Mouse (Mus musculus): ENCODE results near the gene Gtf2h4. TPM values are rescaled to one million over a fixed set of nuclear protein-coding genes. Genes with fewer than 3 reads are reported as not detected.

Gtf2h4 gene
- polyA plus RNA-seq, 1 experiment from 2014 or later: 31.9 TPM

DNA sequence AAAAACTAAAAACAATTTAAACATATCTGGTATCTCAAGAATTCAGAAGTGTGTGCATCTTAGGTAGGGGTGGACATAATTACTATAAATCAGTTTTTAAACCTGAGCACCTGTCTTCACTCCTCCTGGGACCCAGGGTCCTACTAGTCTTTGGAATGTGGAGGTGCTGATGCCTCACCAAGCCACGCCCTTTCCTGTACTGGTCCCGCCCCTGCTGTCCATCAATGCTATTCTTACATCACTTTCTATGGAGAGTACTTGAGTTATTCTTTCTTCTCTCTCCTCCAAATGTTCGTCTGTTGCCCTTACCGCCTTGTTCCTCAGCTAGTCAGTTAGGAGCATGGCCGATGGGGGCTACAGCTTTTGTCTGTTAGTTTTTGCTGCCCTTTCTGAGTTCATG, 37.2 kb downstream of the Gtf2h4 start:
- DNase-seq: no peak
- H3K27me3 ChIP-seq: peaks cover 30% of the 10 kb centered on the region
- H3K4me3 ChIP-seq (replicated peaks): no peak overlapping the region
- no peak for ATAC-seq (ENCODE audit: low read depth)
- H3K36me3 ChIP-seq: no peaks in the 10 kb centered on the region
- WGBS (ENCODE audit: insufficient replicate concordance): 28% methylated on average over 5 of the region's 5 CpGs
- H3K4me1 ChIP-seq (replicated peaks): 0 out of 2 replicates have a peak, but pooled peaks cover 3% of the 10 kb centered on the region
- no peaks in the 10 kb centered on the region for H3K9me3 ChIP-seq (replicated peaks)
- no peak overlapping the region for H3K9ac ChIP-seq
- H3K27ac ChIP-seq: no peak overlapping the region
- no peak overlapping the region for H3K4me2 ChIP-seq

DNA sequence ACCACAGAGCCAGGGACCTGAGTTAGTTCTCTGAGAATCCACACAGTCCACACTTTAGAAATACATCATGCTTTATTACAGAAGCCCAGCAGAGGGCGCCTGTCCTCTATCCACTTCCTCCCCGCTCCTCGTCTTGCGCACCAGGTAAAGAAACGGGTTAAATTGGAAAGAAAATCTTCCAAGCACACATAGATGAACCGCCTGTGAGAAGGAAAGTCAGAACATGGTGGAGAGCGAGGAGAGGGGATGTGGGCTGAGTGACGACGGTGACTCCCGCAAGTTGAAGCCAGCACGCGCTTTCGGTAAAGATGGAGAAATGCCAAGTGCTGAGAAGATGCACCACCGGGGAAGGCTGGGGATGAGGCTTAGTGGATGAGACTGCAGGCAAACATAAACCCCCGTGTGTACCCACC, 37.8 kb downstream of the Gtf2h4 start:
- ATAC-seq (ENCODE audit: low read depth): no peak

DNA sequence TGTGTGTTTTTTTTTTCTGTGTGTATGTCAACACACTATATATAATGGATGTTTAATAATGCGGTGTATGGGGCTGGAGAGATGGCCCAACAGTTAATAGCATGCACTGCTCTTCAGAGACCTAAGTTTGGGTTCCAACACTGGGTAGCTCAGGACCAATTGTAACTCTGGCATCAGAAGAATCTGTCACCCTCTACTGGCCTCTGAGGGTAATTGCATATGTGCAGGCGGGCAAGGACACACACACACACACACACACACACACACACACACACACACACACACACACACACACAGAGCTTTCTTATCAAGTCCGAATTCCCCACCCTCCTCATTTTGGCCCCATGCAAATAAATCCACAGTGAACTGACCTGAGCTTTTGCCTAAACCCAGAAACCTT, 38.3 kb downstream of the Gtf2h4 start:
- no peak for DNase-seq
- Histone ChIP-seq H3K9ac (no peak overlapping the region), H3K27ac (no peak overlapping the region), H3K4me2 (no peak overlapping the region), H3K27me3 (peaks cover 30% of the 10 kb centered on the region), H3K4me3 (replicated peaks) (no peak overlapping the region), H3K4me1 (replicated peaks) (0 out of 2 replicates have a peak, but pooled peaks cover 3% of the 10 kb centered on the region), H3K36me3 (no peaks in the 10 kb centered on the region), H3K9me3 (replicated peaks) (no peaks in the 10 kb centered on the region)
- ATAC-seq (ENCODE audit: low read depth): no peak
- 67% methylated on average over 3 of the region's 3 CpGs for WGBS (ENCODE audit: insufficient replicate concordance)

More for the DNA sequence above, 37.8 kb downstream of the Gtf2h4 start:
- Histone ChIP-seq H3K4me2 (peak overlapping the region; percentile 54), H3K27me3 (peaks cover 30% of the 10 kb centered on the region), H3K4me1 (replicated peaks) (0 out of 2 replicates have a peak, but pooled peaks cover 3% of the 10 kb centered on the region), H3K27ac (no peak overlapping the region), H3K9me3 (replicated peaks) (no peaks in the 10 kb centered on the region), H3K4me3 (replicated peaks) (peak overlapping the region; percentile 21; the same call in 1 of the 2 replicates), H3K9ac (no peak overlapping the region), H3K36me3 (no peaks in the 10 kb centered on the region)
- peak; percentile 17 for DNase-seq
- 3% methylated on average over 15 of the region's 15 CpGs for WGBS (ENCODE audit: insufficient replicate concordance)

DNA sequence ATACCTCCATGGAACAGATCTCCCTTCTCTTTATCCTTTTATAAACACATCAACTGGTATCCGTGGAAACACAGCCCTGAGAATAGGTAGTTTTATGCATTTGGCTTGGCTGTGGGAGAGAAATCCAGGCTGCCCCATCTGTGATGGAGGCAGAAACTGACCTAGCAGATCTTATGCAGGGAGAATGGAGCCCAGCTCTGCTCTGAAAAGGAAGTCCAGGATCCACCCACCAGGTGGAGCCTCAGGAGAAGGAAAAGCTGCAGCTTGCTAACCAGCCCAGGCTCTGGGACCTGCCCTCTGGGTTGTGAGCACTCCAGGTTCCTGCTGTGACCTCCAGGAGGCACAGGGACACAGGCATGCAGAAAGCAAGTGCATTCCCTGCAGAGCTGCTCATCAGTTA, 39.5 kb downstream of the Gtf2h4 start:
- Histone ChIP-seq H3K36me3 (no peaks in the 10 kb centered on the region), H3K9me3 (replicated peaks) (no peaks in the 10 kb centered on the region), H3K27me3 (peaks cover 25% of the 10 kb centered on the region), H3K4me2 (no peak overlapping the region), H3K9ac (no peak overlapping the region), H3K4me3 (replicated peaks) (no peak overlapping the region), H3K27ac (no peak overlapping the region), H3K4me1 (replicated peaks) (0 out of 2 replicates have a peak, but pooled peaks cover 3% of the 10 kb centered on the region)
- ATAC-seq (ENCODE audit: low read depth): no peak
- no peak for DNase-seq
- 0% methylated on average over 1 of the region's 1 CpGs for WGBS (ENCODE audit: insufficient replicate concordance)

DNA sequence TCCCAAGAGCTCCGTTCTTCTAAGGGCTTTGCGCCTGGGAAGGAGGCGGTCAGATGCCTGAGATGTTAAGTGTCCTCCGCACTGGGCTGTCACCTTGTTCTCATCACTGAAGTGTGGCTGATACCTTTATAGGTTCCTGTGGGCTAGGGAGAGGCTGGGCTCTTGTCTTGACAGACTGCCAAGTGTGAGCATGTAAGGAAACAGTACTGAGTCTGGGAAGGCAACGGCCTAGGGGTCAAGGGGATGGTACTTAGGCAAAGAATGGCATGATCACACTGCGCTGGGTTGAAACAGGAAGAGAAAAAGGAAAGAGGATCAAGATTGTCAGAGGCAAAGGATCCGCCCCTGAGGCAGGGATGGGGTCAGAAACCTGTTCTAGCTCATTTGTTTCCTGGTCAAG, 47.0 kb downstream of the Gtf2h4 start, which contains the start of gene Gm9573:
TSS of gene Gm9573 (minus strand) at position 101 of the 400 bp plus-strand sequence.
- Histone ChIP-seq H3K9me3 (replicated peaks) (no peaks in the 10 kb centered on the region), H3K9ac (no peak within 1 kb of the TSS), H3K4me2 (no peak within 1 kb of the TSS), H3K4me1 (replicated peaks) (no peaks in the 10 kb centered on the region), H3K36me3 (no peaks in the 10 kb centered on the region), H3K27me3 (peaks cover 3% of the 10 kb centered on the region; the same call in 1 of the 2 replicates), H3K27ac (no peak within 1 kb of the TSS), H3K4me3 (replicated peaks) (no peak within 1 kb of the TSS)
- ATAC-seq (ENCODE audit: low read depth) (no peak), DNase-seq (no peak)
- 67% methylated on average over 7 of the region's 7 CpGs for WGBS (ENCODE audit: insufficient replicate concordance)

Other genes with a start within 250 kb of the Gtf2h4 start
- 9.6 and 11.1 TPM in 2 replicates for gene H2-Q6, start 248.9 kb downstream of the Gtf2h4 start, polyA plus RNA-seq (2015; fragmentation: Nextera tagmentation; extraction: Ambion mirVana)
- gene H2-Q7, start 234.6 kb downstream of the Gtf2h4 start, polyA plus RNA-seq (2015; fragmentation: Nextera tagmentation; extraction: Ambion mirVana): 23.9 and 24.6 TPM in 2 replicates
- 147 and 152 TPM in 2 replicates for gene H2-Q10, start 203.7 kb downstream of the Gtf2h4 start, polyA plus RNA-seq (2015; fragmentation: Nextera tagmentation; extraction: Ambion mirVana)
- gene Pou5f1, start 167.7 kb downstream of the Gtf2h4 start, polyA plus RNA-seq (2015; fragmentation: Nextera tagmentation; extraction: Ambion mirVana): not detected in 2 replicates
- 44.3 and 50.4 TPM in 2 replicates for gene Tcf19, start 156.9 kb downstream of the Gtf2h4 start, polyA plus RNA-seq (2015; fragmentation: Nextera tagmentation; extraction: Ambion mirVana)
- gene Cchcr1, start 156.6 kb downstream of the Gtf2h4 start, polyA plus RNA-seq (2015; fragmentation: Nextera tagmentation; extraction: Ambion mirVana): 7.5 and 8.8 TPM in 2 replicates
- gene Psors1c2, start 140.5 kb downstream of the Gtf2h4 start, polyA plus RNA-seq (2015; fragmentation: Nextera tagmentation; extraction: Ambion mirVana): 0.12 and 0.27 TPM in 2 replicates
- gene Cdsn, start 121.6 kb downstream of the Gtf2h4 start, polyA plus RNA-seq (2015; fragmentation: Nextera tagmentation; extraction: Ambion mirVana): not detected in 2 replicates
- not detected in 2 replicates for gene 2300002M23Rik, start 106.3 kb downstream of the Gtf2h4 start, polyA plus RNA-seq (2015; fragmentation: Nextera tagmentation; extraction: Ambion mirVana)
- gene Sfta2, start 72.2 kb downstream of the Gtf2h4 start, polyA plus RNA-seq (2015; fragmentation: Nextera tagmentation; extraction: Ambion mirVana): not detected in 2 replicates
- not detected in 2 replicates for gene Gm9573, start 47.1 kb downstream of the Gtf2h4 start, polyA plus RNA-seq (2015; fragmentation: Nextera tagmentation; extraction: Ambion mirVana)
- gene Mucl3, start 30.0 kb downstream of the Gtf2h4 start, polyA plus RNA-seq (2015; fragmentation: Nextera tagmentation; extraction: Ambion mirVana): 0.03 and 0.06 TPM in 2 replicates
- gene Vars2, start 6.1 kb downstream of the Gtf2h4 start, polyA plus RNA-seq (2015; fragmentation: Nextera tagmentation; extraction: Ambion mirVana): 7.7 TPM in 2 replicates
- 2.9 and 3.7 TPM in 2 replicates for gene Ddr1, start 30.9 kb upstream of the Gtf2h4 start, polyA plus RNA-seq (2015; fragmentation: Nextera tagmentation; extraction: Ambion mirVana)
- 21.6 and 23.2 TPM in 2 replicates for gene Ier3, start 147.9 kb upstream of the Gtf2h4 start, polyA plus RNA-seq (2015; fragmentation: Nextera tagmentation; extraction: Ambion mirVana)
- gene Flot1, start 149.5 kb upstream of the Gtf2h4 start, polyA plus RNA-seq (2015; fragmentation: Nextera tagmentation; extraction: Ambion mirVana): 38.2 and 38.5 TPM in 2 replicates
- gene Tubb5, start 164.6 kb upstream of the Gtf2h4 start, polyA plus RNA-seq (2015; fragmentation: Nextera tagmentation; extraction: Ambion mirVana): 520 and 547 TPM in 2 replicates
- 8.0 and 8.8 TPM in 2 replicates for gene Mdc1, start 167.8 kb upstream of the Gtf2h4 start, polyA plus RNA-seq (2015; fragmentation: Nextera tagmentation; extraction: Ambion mirVana)
- gene Nrm, start 187.6 kb upstream of the Gtf2h4 start, polyA plus RNA-seq (2015; fragmentation: Nextera tagmentation; extraction: Ambion mirVana): 23.0 and 25.4 TPM in 2 replicates
- 8.0 and 11.8 TPM in 2 replicates for gene Ppp1r18, start 191.9 kb upstream of the Gtf2h4 start, polyA plus RNA-seq (2015; fragmentation: Nextera tagmentation; extraction: Ambion mirVana)
- 35.2 and 40.3 TPM in 2 replicates for gene Dhx16, start 206.1 kb upstream of the Gtf2h4 start, polyA plus RNA-seq (2015; fragmentation: Nextera tagmentation; extraction: Ambion mirVana)
- gene 2310061I04Rik, start 223.7 kb upstream of the Gtf2h4 start, polyA plus RNA-seq (2015; fragmentation: Nextera tagmentation; extraction: Ambion mirVana): 14.3 and 15.1 TPM in 2 replicates
- 9.3 and 9.9 TPM in 2 replicates for gene Atat1, start 236.3 kb upstream of the Gtf2h4 start, polyA plus RNA-seq (2015; fragmentation: Nextera tagmentation; extraction: Ambion mirVana)
- gene Mrps18b, start 242.7 kb upstream of the Gtf2h4 start, polyA plus RNA-seq (2015; fragmentation: Nextera tagmentation; extraction: Ambion mirVana): 105 and 106 TPM in 2 replicates
- 19.4 and 27.5 TPM in 2 replicates for gene Ppp1r10, start 242.7 kb upstream of the Gtf2h4 start, polyA plus RNA-seq (2015; fragmentation: Nextera tagmentation; extraction: Ambion mirVana)